Mouse (Mus musculus): Measurements from ENCODE around the gene Ube2d3. TPM values are rescaled to one million over a fixed set of nuclear protein-coding genes. Genes with fewer than 3 reads are reported as not detected.

The Ube2d3 gene
- polyA plus RNA-seq, 1 experiment from 2014 or later = 720 TPM

DNA sequence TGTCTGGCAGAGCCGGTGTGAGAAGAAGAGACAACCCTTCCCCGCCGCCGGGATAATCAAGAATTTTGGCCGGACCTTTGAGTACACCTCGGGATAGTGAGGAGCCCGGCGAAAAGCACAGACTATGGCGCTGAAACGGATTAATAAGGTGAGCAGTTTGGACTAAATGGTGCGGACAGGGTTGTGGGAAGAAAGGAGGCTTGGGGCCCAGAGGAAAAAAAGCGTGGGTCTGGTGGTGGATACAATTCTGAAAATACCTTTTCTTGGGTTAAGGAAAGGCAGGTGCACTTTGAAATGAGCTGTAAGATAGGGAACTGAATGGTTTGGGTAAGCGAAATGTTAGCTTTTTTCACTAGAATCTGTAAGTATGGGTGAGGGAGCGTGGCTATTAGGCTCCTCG lies 1.7 kb downstream of the Ube2d3 start:
- WGBS = 5% methylated on average over 15 of the region's 15 CpGs
- no peaks in the 10 kb centered on the region for H3K36me3 ChIP-seq (replicated peaks; ENCODE audit: control insufficient read depth, insufficient read depth, low read depth, low read length)
- H3K9me3 ChIP-seq (replicated peaks; ENCODE audit: control insufficient read depth, low read length) = no peaks in the 10 kb centered on the region
- H3K9ac ChIP-seq (replicated peaks; ENCODE audit: low read length) = peak overlapping the region; percentile 93
- peak overlapping the region; percentile 46 for H3K4me2 ChIP-seq (ENCODE audit: low read depth, low read length)
- peak overlapping the region; percentile 99 for H3K27ac ChIP-seq (replicated peaks; ENCODE audit: low read depth, low read length)
- H3K27me3 ChIP-seq (ENCODE audit: control insufficient read depth, insufficient read depth, low read length) = no peaks in the 10 kb centered on the region
- ATAC-seq (replicated peaks; ENCODE audit: insufficient number of reproducible peaks, low FRiP score, low TSS enrichment, low read depth) (no peak), DNase-seq (ENCODE audit: low spot score) (no peak)
- peak overlapping the region; percentile 80 for H3K4me3 ChIP-seq (ENCODE audit: low read depth, low read length)
- no peaks in the 10 kb centered on the region for H3K4me1 ChIP-seq (ENCODE audit: control insufficient read depth, insufficient read depth, low read length)

DNA sequence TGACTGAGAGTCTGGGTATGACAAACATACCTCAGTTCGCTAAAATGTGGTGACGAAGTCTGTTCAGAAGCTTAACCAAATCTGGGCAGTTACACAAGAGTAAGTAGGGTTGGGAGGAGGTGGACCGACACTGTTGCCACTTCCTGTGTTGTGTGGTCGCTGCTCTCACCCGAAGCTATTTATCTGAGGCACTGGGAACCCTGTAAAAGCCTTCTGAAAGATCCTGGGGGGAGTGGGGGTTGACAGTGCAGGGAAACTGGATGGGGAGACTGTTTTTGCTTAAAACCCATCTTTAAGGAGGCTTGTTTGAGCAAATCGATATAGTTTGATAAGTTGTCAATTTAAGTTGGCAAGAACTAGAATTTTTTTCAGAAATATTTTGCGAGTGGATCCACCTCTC lies 2.3 kb downstream of the Ube2d3 start:
- DNase-seq (ENCODE audit: low spot score) = peak; percentile 18
- H3K4me1 ChIP-seq (ENCODE audit: control insufficient read depth, insufficient read depth, low read length) = no peaks in the 10 kb centered on the region
- H3K9ac ChIP-seq (replicated peaks; ENCODE audit: low read length) = peak overlapping the region; percentile 93
- H3K4me2 ChIP-seq (ENCODE audit: low read depth, low read length) = peak overlapping the region; percentile 46
- H3K4me3 ChIP-seq (ENCODE audit: low read depth, low read length) = peak overlapping the region; percentile 80
- 24% methylated on average over 7 of the region's 7 CpGs for WGBS
- no peak overlapping the region for H3K27ac ChIP-seq (replicated peaks; ENCODE audit: low read depth, low read length)
- ATAC-seq (replicated peaks; ENCODE audit: insufficient number of reproducible peaks, low FRiP score, low TSS enrichment, low read depth) = no peak
- H3K36me3 ChIP-seq (replicated peaks; ENCODE audit: control insufficient read depth, insufficient read depth, low read depth, low read length) = no peaks in the 10 kb centered on the region
- no peaks in the 10 kb centered on the region for H3K9me3 ChIP-seq (replicated peaks; ENCODE audit: control insufficient read depth, low read length)
- H3K27me3 ChIP-seq (ENCODE audit: control insufficient read depth, insufficient read depth, low read length) = no peaks in the 10 kb centered on the region

DNA sequence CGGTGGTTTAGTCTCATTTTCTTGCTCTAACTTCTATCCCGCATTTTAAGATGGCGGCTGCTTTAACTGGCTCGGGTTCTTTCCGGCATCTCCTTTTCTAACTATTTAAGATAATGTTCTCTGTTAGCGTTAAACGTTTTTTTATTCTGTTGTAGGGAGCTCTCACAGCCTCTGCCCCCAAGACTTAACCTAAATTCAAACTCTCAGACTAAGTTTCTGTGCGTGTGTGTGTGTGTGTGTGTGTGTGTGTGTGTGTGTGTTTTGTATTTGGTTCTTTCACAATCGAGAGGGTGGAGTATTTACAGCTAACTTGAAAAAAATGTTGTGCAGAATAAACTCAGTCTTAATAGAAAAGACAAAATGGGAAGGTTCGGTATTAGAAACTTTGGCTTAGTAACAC lies 2.7 kb downstream of the Ube2d3 start:
- Histone ChIP-seq H3K9me3 (replicated peaks; ENCODE audit: control insufficient read depth, low read length) (no peaks in the 10 kb centered on the region), H3K27me3 (ENCODE audit: control insufficient read depth, insufficient read depth, low read length) (no peaks in the 10 kb centered on the region), H3K36me3 (replicated peaks; ENCODE audit: control insufficient read depth, insufficient read depth, low read depth, low read length) (no peaks in the 10 kb centered on the region), H3K4me3 (ENCODE audit: low read depth, low read length) (peak overlapping the region; percentile 80), H3K9ac (replicated peaks; ENCODE audit: low read length) (no peak overlapping the region), H3K4me1 (ENCODE audit: control insufficient read depth, insufficient read depth, low read length) (no peaks in the 10 kb centered on the region), H3K27ac (replicated peaks; ENCODE audit: low read depth, low read length) (no peak overlapping the region), H3K4me2 (ENCODE audit: low read depth, low read length) (peak overlapping the region; percentile 46)
- peak; percentile 2 for DNase-seq (ENCODE audit: low spot score)
- 58% methylated on average over 10 of the region's 10 CpGs for WGBS
- ATAC-seq (replicated peaks; ENCODE audit: insufficient number of reproducible peaks, low FRiP score, low TSS enrichment, low read depth) = no peak

DNA sequence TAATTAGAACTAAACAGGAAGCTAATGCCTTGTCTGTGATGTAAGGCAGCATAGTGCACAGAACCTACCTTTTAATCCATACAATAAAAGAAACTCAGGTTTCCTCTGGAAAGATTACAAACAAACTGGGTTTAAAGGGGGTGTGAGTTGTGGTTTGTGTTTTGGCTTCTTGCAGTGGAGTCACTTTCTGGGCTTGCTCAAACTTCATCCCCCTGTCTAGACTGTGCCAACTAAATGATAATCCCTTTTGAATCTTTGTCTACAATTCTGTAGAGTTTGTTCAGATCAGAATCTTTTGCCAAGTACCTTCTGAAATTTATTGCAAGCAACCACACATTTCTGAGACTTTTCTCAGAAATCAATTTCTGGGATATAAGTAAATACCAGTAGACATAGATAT lies 7.0 kb downstream of the Ube2d3 start:
- no peaks in the 10 kb centered on the region for H3K36me3 ChIP-seq (replicated peaks; ENCODE audit: control insufficient read depth, insufficient read depth, low read depth, low read length)
- no peaks in the 10 kb centered on the region for H3K9me3 ChIP-seq (replicated peaks; ENCODE audit: control insufficient read depth, low read length)

DNA sequence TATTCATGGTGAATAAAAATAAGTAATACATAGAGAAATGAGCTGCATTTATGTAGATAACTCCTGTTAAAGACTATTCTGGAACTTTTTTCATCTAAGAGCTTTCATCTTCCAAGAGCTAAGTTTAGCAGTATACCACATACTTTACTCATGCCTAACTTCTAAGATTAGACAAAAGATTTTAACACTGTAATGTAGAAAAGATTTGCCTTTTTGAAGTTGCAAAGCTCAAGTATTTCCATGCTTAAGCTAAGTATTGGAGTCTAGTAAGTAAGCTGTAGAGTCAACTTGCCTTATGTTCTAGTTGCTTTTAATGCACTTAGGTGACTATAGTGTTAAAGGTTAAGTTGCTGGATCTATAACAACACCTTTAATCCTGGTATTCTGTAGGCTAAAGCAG lies 21.0 kb downstream of the Ube2d3 start:
- Histone ChIP-seq H3K4me3 (ENCODE audit: low read depth, low read length) (no peak overlapping the region), H3K9ac (replicated peaks; ENCODE audit: low read length) (no peak overlapping the region), H3K36me3 (replicated peaks; ENCODE audit: control insufficient read depth, insufficient read depth, low read depth, low read length) (no peaks in the 10 kb centered on the region; the same call in 1 of the 2 replicates), H3K4me2 (ENCODE audit: low read depth, low read length) (no peak overlapping the region), H3K4me1 (ENCODE audit: control insufficient read depth, insufficient read depth, low read length) (no peaks in the 10 kb centered on the region), H3K9me3 (replicated peaks; ENCODE audit: control insufficient read depth, low read length) (no peaks in the 10 kb centered on the region), H3K27ac (replicated peaks; ENCODE audit: low read depth, low read length) (no peak overlapping the region), H3K27me3 (ENCODE audit: control insufficient read depth, insufficient read depth, low read length) (no peaks in the 10 kb centered on the region)
- no peak for ATAC-seq (replicated peaks; ENCODE audit: insufficient number of reproducible peaks, low FRiP score, low TSS enrichment, low read depth)
- no peak for DNase-seq (ENCODE audit: low spot score)

More for the DNA sequence above, 7.0 kb downstream of the Ube2d3 start:
- no peak overlapping the region for H3K4me3 ChIP-seq (ENCODE audit: low read depth, low read length)
- DNase-seq (ENCODE audit: low spot score) (no peak), ATAC-seq (replicated peaks; ENCODE audit: insufficient number of reproducible peaks, low FRiP score, low TSS enrichment, low read depth) (no peak)
- no peak overlapping the region for H3K27ac ChIP-seq (replicated peaks; ENCODE audit: low read depth, low read length)
- no peak overlapping the region for H3K4me2 ChIP-seq (ENCODE audit: low read depth, low read length)
- H3K4me1 ChIP-seq (ENCODE audit: control insufficient read depth, insufficient read depth, low read length) = no peaks in the 10 kb centered on the region
- H3K27me3 ChIP-seq (ENCODE audit: control insufficient read depth, insufficient read depth, low read length) = no peaks in the 10 kb centered on the region
- no peak overlapping the region for H3K9ac ChIP-seq (replicated peaks; ENCODE audit: low read length)

DNA sequence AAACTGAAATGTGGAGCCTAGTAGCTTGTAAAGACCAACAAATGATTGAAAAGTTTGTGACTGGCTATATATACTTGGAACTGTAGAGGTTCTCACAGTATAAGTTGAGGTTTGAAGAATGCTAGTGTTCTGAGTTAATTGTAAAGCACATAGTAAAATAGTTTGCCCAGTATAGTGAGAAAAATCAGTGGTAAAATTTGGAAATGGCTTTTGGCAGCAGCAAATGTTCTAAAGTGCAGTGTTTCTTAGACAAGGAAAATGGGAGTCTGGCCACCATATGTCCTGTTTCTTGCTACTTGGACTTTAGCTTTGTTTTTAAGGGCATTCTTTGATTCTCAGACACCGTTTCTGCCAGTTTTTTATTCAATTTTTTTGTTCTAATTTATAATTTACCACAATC lies 30.5 kb downstream of the Ube2d3 start:
- Histone ChIP-seq H3K9me3 (replicated peaks; ENCODE audit: control insufficient read depth, low read length) (no peaks in the 10 kb centered on the region), H3K27me3 (ENCODE audit: control insufficient read depth, insufficient read depth, low read length) (no peaks in the 10 kb centered on the region), H3K4me1 (ENCODE audit: control insufficient read depth, insufficient read depth, low read length) (no peaks in the 10 kb centered on the region), H3K36me3 (replicated peaks; ENCODE audit: control insufficient read depth, insufficient read depth, low read depth, low read length) (no peaks in the 10 kb centered on the region), H3K27ac (replicated peaks; ENCODE audit: low read depth, low read length) (no peak overlapping the region), H3K4me2 (ENCODE audit: low read depth, low read length) (no peak overlapping the region), H3K9ac (replicated peaks; ENCODE audit: low read length) (no peak overlapping the region), H3K4me3 (ENCODE audit: low read depth, low read length) (no peak overlapping the region)
- whole genome bisulfite sequencing = 78% methylated on average over 1 of the region's 1 CpGs
- ATAC-seq (replicated peaks; ENCODE audit: insufficient number of reproducible peaks, low FRiP score, low TSS enrichment, low read depth) (no peak), DNase-seq (ENCODE audit: low spot score) (no peak)

DNA sequence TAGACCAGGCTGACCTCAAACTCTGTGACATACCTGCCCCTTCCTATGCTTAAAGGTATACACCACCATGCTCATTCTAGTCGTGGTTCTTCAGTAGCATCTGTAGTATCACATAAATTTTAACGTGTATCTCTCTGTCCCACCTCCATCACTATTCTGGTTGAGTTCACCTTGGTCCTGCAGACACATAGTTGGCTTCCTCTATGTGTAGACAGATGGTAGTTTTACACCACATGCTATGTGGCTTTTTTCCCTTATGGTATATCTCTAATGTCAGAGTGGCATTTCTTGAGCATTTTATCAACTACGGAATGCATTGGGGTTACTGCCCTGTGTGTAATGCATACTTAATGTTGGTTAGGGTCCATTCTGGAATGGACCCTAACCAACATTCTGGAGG lies 31.2 kb downstream of the Ube2d3 start:
- no peak for ATAC-seq (replicated peaks; ENCODE audit: insufficient number of reproducible peaks, low FRiP score, low TSS enrichment, low read depth)
- H3K9ac ChIP-seq (replicated peaks; ENCODE audit: low read length) = no peak overlapping the region

DNA sequence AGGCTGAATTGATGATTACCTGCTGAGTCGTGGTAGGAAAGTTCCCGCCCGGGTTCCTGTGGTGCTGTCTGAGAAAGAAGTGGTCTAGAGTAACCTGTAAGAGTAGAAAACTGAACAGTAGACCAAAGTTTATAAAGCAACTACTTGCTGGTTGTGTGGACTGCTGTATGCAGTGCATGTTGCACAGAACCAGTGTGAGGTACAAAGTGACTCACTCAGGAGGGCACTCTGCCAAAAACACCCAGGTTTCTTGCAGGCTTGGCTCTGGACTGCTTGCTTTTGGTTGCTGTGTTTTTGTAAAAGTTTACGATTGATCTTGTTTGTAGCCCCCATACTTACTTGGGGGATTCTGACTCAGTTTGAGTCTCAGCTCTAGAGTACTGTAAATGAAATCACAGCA lies 32.0 kb downstream of the Ube2d3 start:
- 42% methylated on average over 4 of the region's 4 CpGs for whole genome bisulfite sequencing
- H3K9me3 ChIP-seq (replicated peaks; ENCODE audit: control insufficient read depth, low read length) = no peaks in the 10 kb centered on the region
- H3K36me3 ChIP-seq (replicated peaks; ENCODE audit: control insufficient read depth, insufficient read depth, low read depth, low read length) = no peaks in the 10 kb centered on the region
- H3K4me2 ChIP-seq (ENCODE audit: low read depth, low read length) = no peak overlapping the region
- DNase-seq (ENCODE audit: low spot score) = no peak
- no peak overlapping the region for H3K4me3 ChIP-seq (ENCODE audit: low read depth, low read length)
- H3K27ac ChIP-seq (replicated peaks; ENCODE audit: low read depth, low read length) = no peak overlapping the region
- H3K4me1 ChIP-seq (ENCODE audit: control insufficient read depth, insufficient read depth, low read length) = no peaks in the 10 kb centered on the region
- no peaks in the 10 kb centered on the region for H3K27me3 ChIP-seq (ENCODE audit: control insufficient read depth, insufficient read depth, low read length)
- 0 out of 2 replicates have a peak, but pooled peaks have one; percentile 25 for ATAC-seq (replicated peaks; ENCODE audit: insufficient number of reproducible peaks, low FRiP score, low TSS enrichment, low read depth)
- H3K9ac ChIP-seq (replicated peaks; ENCODE audit: low read length) = no peak overlapping the region

More for the DNA sequence above, 31.2 kb downstream of the Ube2d3 start:
- WGBS = 57% methylated on average over 3 of the region's 3 CpGs
- Histone ChIP-seq H3K36me3 (replicated peaks; ENCODE audit: control insufficient read depth, insufficient read depth, low read depth, low read length) (no peaks in the 10 kb centered on the region), H3K27me3 (ENCODE audit: control insufficient read depth, insufficient read depth, low read length) (no peaks in the 10 kb centered on the region), H3K27ac (replicated peaks; ENCODE audit: low read depth, low read length) (no peak overlapping the region), H3K4me1 (ENCODE audit: control insufficient read depth, insufficient read depth, low read length) (no peaks in the 10 kb centered on the region), H3K9me3 (replicated peaks; ENCODE audit: control insufficient read depth, low read length) (no peaks in the 10 kb centered on the region), H3K4me3 (ENCODE audit: low read depth, low read length) (no peak overlapping the region), H3K4me2 (ENCODE audit: low read depth, low read length) (no peak overlapping the region)
- no peak for DNase-seq (ENCODE audit: low spot score)
